Mouse (Mus musculus): Measurements from ENCODE around the gene Lrpprc.

GRCm38 (mm10) chr17:84717416-84717815 is 73.2 kb downstream of the Lrpprc start:
- TF ChIP-seq CTCF (IDR thresholded peaks at IDR 0.05; ENCODE audit: low read depth, low read length): no peak
- TF ChIP-seq POLR2A (IDR thresholded peaks at IDR 0.05; ENCODE audit: extremely low read depth, insufficient read depth, low read length): no peak

Measured in liver, adult 2 months (tissue).